Mouse (Mus musculus): ENCODE results near the gene Cars2. TPM values are rescaled to one million over a fixed set of nuclear protein-coding genes. Genes with fewer than 3 reads are reported as not detected.
"Not testable (repeated sequence)": the region's sequence is repeated elsewhere in the genome, so short reads cannot be mapped to it uniquely, and the experiment has no call there.

The Cars2 gene
- total RNA-seq, 1 experiment from 2014 or later, result 18.3 TPM

DNA sequence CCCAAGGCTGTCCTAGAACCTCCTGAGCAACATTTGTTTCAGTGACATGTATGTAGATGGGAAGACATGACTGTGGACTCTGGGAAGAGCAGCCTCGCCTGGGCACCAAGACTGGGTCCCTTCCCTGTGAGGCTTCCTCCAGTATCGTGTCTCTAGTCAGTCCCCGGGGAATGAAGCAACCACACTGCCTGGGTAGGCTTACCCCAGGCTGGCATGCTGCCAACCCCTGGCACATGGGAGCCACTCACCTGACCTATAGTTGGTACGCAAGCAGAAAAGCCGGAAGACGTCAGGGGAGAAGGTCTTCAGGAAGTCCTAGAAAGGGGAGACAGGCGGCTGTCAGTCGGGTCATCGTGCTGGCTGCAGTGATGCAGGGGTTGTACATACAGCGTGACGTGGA lies 31.9 kb downstream of the Cars2 start:
- no peak for ATAC-seq (replicated peaks; ENCODE audit: insufficient number of reproducible peaks, low FRiP score, low TSS enrichment, poor library complexity, severe bottlenecking)

DNA sequence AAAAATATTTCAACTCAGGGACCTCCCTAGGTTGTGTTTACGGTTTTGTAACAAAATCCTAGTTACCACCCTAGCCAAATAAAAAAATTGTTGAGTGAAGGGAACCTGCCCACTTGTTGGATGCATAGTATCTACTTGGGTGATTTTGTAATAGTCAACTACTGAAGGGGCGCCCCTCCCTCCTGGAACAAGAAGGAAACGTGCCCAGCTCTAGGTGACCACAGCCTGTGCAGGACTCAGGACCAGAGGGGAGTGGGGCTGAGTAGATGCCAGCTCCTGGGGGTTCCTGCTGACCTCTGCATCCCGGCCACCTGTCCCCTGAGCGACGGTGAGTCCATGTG lies 32.6 kb downstream of the Cars2 start:
- ATAC-seq (replicated peaks; ENCODE audit: insufficient number of reproducible peaks, low FRiP score, low TSS enrichment, poor library complexity, severe bottlenecking), result no peak

DNA sequence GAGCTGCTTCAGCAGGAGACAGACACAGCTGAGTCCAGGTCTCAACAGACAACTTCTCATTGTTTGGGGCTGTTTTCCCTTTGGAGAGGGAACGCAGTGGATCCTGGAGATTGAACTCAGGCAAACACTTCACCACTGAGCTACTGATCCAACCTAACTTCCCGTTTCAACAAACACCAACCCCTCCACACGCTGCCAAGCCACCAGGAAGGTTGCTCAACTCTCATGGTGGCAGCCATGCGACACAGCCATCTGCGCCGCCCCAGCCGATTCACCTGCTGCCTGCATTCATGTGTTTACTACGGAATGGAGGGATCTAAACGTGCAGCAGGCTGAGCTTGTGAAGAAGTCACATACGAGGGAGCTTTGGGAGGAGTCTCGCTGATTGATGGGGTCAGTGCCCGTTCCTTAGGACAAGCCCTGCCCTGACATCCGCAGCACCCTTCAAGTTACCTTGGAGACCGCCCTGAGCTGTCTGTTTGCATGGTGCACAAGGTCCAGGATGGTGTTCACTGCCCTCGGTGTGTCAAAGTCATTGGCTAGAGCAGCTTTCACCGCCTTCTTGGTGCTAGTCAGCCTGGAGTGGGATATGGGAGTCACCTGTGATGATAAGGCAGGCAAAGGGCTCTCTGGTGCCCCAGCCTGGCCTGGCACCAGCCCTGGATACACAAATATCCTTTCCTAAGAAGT lies 33.1 kb downstream of the Cars2 start:
- ATAC-seq (replicated peaks; ENCODE audit: insufficient number of reproducible peaks, low FRiP score, low TSS enrichment, poor library complexity, severe bottlenecking), result no peak

DNA sequence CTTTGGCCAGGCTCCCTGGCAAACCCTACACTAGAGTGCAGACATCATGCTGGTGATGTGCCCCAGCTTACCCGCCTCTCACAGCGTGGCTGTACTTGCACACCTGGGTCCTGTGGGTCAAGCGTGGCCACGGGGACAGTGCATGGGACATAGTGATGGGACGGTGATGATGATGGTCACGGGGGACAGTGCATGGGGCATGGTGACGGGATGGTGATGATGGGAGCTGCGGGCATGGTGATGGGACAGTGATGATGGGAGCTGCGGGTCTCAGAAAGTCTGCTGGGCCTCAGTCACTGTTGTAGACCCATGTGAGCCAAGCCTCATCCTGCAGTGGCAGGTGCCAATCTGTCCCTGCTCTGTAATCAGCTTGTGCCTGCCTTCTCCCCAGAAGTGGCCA lies 34.3 kb downstream of the Cars2 start:
- no peak for ATAC-seq (replicated peaks; ENCODE audit: insufficient number of reproducible peaks, low FRiP score, low TSS enrichment, poor library complexity, severe bottlenecking)

DNA sequence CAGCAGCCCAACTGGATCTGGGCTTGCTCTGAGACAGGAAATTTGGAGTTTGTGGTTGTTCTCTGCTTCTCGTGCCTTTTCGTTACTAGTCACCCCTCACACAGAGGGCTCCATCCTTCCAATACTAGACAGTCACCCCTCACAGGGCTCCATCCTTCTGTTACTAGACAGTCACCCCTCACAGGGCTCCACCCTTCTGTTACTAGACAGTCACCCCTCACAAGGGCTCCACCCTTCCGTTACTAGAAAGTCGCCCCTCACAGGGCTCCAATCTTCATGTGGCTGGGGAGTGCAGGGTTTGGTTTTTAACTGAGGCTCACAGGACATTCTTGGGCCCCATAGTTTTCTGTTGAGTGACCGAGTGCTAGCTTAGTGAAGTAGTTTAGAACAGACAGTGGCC lies 37.3 kb downstream of the Cars2 start:
- ATAC-seq (replicated peaks; ENCODE audit: insufficient number of reproducible peaks, low FRiP score, low TSS enrichment, poor library complexity, severe bottlenecking), result no peak

DNA sequence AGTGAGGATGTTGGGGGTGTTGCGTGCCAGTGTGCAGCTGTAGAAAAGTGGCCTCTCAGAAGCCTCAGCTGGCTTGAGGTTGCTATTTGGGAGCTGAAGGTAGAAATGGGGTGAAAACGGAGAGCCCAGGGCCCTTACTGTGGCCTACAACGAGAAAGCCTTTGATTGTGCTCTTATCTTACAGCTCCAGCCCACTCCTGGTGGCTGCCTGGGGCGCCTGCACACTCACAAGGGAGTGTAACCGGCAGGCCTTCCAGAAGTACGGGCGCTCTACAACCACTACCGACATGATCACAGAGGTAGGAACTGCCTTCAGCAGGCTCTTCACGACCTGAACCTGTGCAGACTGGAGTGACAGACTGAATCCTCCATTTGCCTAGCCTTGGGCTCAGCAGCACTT lies 37.9 kb downstream of the Cars2 start:
- ATAC-seq (replicated peaks; ENCODE audit: insufficient number of reproducible peaks, low FRiP score, low TSS enrichment, poor library complexity, severe bottlenecking), result no peak

DNA sequence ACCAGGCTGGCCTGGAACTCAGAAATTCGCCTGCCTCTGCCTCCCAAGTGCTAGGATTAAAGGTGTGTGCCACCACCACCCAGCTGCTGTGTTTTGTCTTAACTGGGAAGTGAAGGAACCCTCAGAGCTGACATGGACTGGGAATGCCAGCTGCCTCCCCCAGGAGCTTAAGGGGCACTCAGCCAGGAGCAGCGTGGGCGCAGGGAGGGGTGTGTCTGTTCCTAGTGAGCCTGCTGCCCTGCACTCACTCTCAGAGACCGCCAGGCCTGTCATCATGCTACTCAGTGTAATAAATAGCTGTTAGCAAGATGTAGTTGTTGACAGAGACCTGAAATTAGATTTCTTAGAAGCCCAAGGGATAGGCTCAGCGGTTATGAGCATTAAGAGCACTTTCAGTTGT lies 39.6 kb downstream of the Cars2 start:
- no peak for ATAC-seq (replicated peaks; ENCODE audit: insufficient number of reproducible peaks, low FRiP score, low TSS enrichment, poor library complexity, severe bottlenecking)

DNA sequence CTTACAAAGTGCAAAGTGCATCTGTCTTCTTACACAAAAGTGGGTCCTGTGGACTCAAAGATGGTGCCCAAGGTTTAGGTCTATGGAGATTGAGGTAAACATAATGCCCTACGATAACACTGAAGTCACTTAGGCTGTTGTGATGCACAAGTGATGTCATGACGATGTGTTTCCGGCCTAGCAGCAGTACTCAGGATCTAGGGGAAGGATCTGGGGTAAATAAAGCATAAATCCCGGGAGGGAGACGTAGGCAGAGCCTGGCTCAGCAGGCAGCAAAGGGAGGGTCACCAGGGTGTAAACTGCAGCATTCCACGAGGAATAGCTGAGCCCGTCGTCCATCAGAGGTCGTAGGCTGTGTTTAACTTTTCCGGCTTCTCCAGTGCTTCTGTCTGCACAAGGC lies 41.7 kb downstream of the Cars2 start:
- no peak for ATAC-seq (replicated peaks; ENCODE audit: insufficient number of reproducible peaks, low FRiP score, low TSS enrichment, poor library complexity, severe bottlenecking)

DNA sequence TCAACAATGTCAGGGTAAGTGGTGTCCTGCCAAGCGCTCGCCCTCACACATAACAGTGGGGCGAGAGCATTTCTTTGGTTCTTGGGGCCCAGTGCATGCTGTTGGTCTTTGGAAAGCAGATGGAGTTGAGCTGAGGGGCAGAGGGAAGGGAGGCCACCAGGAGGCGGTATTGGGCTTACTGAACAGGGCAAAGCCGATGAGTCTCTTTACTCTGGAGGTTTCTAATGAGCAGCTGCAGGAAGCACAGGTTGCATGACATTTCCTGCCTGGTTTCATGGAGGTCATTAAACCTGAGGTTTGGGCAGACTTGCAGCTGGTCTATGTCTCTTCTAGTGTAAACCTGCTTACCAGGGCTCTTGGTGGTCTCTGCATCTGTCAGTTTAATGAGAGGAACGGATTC lies 43.8 kb downstream of the Cars2 start:
- ATAC-seq (replicated peaks; ENCODE audit: insufficient number of reproducible peaks, low FRiP score, low TSS enrichment, poor library complexity, severe bottlenecking), result no peak

DNA sequence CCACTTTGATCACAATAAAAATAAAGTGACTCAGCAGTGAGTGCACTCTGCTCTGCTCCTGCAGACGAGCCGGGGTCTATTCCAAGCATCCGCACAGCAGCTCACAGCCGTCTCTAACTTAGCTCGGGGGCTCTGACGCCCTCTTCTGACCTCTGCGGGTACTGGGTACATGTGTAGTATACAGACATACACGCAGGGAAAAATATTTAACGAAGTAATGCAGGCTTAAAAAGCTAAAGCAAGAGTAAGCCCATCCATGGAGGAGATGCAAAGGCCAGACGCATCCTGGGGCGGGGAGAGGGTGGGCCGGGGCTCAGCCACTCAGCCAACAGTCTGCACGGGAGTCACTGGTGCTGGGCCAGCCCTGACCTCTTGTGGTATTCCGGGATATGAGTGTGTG lies 44.5 kb downstream of the Cars2 start:
- no peak for ATAC-seq (replicated peaks; ENCODE audit: insufficient number of reproducible peaks, low FRiP score, low TSS enrichment, poor library complexity, severe bottlenecking)

DNA sequence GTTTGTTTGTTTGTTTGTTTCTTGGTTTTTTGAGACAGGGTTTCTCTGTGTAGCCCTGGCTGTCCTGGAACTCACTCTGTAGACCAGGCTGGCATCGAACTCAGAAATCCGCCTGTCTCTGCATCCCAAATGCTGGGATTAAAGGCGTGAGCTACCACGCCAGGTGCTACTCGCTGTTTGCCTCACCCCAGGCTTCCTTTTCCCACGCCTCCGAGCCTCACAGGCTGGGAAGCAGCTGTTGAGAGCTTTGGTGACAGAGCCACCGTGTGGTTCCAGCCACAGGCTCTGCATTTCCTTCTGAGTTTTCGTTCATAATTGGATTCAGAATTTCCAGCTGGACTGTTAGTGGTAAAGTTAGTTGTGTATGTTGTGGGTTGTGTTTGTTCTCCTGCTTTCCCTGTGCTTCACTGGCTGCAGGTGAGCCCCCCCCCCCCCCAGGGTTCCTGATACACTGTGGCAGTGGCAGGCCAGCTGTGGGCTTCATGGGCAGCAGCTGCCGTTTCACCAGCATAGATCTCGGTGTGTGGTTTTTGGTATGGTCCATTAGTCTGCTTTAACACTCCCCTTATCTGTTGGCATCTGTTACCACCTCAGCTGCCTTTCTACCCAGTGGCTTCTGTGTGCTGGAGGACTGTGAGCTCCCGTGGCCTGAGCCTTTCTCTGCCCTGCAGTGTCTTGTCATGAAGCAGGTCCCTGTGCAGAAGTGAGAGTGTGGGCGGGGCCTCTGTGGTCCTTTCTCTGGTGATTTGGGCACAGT lies 46.9 kb downstream of the Cars2 start:
- no peak for ATAC-seq (replicated peaks; ENCODE audit: insufficient number of reproducible peaks, low FRiP score, low TSS enrichment, poor library complexity, severe bottlenecking)

DNA sequence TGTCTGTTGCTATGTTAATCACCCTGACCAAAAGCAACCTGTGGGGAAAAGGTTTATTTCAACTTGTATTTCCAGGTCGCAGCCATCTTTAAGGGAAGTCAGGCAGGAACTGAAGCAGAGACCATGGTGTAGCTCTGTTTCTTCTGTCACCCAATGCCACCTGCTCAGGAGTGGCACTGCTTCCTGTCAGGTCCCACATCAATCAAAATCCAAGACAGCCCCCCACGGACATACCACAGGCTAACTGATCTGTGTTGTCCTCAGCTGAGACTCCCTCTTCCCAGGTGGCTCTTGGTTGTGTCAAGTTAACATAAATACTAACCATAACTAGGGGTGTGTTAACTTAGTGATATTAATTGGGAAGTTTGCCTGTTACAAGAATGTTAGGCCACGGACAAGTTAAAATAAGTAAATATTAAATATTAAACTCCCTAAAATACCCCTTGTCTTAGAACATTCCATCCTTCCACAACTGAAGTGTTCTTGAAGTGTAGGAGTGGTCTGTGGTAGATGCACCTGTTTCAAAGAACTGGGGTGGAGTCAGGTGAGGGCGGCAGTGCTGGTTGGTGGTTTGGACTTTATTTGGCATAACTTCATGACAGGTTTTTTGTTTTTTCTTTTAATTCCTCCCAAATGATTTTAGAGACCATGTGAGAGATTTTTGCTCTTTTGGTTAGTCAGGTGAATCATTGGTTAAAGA lies 51.6 kb downstream of the Cars2 start:
- no peak for ATAC-seq (replicated peaks; ENCODE audit: insufficient number of reproducible peaks, low FRiP score, low TSS enrichment, poor library complexity, severe bottlenecking)

DNA sequence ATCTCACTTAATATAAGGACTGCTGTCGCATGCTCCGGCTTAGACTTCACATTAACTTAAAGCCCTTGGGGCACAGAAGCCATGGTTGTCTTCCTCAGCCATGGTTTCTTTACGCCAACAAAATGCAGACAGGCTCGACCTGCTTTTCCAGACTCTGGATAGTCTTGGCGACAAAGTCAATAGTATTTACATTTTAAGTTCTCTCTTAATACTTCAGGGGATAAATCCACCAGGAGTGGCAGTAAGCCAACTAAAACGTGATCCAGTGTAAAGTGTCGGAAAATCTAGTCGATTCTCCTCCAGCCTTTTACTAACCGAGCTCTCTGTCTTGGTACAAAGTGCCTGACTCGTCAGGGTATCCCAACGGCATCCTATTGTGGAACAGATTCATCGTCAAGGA lies 52.3 kb downstream of the Cars2 start:
- no peak for ATAC-seq (replicated peaks; ENCODE audit: insufficient number of reproducible peaks, low FRiP score, low TSS enrichment, poor library complexity, severe bottlenecking)

DNA sequence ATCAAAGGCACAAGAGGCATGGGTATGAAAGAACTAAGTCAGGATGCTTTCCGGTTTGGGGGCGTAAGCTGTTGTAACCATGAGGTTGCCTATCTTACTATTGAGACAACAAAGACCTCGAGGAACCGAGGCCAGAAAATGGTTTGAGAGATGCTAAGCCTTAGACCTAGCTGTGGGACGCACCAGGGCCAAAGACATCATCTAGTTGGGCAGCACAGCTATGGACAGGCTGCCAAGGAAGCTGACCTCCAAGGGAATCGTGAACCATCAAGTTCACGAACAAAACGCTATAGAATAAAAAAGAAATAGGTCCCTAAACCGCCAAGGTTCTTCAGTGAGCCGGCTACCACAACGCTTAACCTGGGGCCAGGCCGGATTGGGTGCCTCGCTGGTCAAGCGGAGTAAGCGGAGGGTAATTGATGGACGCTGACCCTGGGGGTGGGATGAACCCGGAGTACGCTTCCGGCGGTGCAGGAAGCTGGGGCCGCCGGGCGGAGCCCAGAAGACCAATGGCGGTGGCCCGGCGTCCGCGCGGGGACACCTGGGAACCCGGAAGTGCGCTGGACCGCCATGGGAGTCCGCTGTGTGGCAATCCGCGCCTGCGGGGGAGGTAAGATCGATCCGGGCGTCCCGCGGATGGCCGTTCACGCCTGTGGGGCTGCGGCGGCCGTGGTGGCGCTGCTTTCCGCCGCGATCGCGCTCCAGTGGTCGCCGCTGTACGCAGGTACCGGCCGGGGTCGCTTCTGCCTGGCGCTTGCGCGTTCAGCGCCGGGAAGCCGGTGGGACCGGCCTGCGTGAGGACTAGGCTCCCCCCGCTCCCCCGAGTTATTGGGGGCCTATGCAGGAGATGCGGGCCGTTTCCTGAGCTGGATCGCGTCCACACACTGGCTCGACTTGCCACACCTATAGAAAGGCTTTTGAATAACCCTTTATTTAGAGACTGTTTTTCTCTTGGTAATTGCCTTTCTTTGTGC lies 53.3 kb downstream of the Cars2 start, which contains the start of gene Naxd:
TSS of gene Naxd (plus strand) at position 490 of the 974 bp plus-strand sequence.
- peak; percentile 96 for ATAC-seq (replicated peaks; ENCODE audit: insufficient number of reproducible peaks, low FRiP score, low TSS enrichment, poor library complexity, severe bottlenecking)

DNA sequence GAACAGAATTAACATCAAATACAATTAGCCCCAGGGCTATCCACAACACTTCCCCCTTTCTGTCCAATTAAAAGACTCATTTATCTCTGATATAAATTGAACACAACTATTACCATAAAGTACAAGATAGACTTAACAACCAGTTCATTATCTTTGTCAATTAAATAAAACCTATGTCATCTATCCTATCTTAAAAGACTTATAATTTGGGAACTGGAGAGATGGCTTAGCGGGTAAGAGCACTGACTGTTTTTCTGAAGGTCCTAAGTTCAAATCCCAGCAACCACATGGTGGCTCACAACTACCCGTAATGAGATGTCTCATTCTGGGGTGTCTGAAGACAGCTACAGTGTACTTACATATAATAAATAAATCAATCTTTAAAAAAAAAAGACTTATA lies 58.2 kb downstream of the Cars2 start:
- ATAC-seq (replicated peaks; ENCODE audit: insufficient number of reproducible peaks, low FRiP score, low TSS enrichment, poor library complexity, severe bottlenecking), result not testable (repeated sequence)

DNA sequence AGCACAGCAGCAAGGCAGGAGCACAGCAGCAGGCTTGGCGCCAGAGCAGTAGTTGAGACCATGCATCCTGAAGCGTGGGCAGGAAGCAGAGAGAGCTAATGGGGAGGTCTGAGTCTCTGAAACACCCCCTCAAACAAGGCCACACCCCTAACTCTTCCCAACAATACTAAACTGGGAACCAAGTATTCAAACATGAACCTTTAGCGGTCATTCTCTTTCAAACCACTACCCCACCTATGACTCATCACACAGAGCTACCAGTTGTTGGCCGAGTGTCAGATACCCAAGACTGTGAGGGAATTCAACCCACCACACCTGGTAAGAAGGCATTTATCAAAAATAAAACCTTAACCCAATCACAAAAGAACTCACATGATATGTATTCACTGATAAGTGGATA lies 63.4 kb downstream of the Cars2 start:
- no peak for ATAC-seq (replicated peaks; ENCODE audit: insufficient number of reproducible peaks, low FRiP score, low TSS enrichment, poor library complexity, severe bottlenecking)

DNA sequence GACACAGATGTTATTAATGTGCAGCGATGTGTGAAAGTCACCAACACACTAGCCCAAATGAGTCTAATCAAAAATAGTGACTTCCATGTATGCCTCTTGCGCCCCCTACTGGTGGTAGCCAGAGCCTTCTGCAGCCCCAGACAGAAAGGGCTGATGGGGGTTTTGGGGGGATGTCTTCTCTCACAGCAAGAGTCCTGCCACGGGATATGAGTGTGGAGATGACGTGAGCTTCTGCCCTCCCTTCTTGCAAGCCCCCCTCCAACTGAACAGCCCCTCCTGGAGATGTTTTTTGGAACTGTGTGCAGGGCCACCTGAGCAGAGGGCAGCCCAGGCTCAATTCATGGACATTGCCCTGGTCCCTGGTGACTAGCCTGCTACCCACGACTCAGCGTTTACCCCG lies 64.4 kb downstream of the Cars2 start:
- 0 out of 2 replicates have a peak, but pooled peaks have one; percentile 64 for ATAC-seq (replicated peaks; ENCODE audit: insufficient number of reproducible peaks, low FRiP score, low TSS enrichment, poor library complexity, severe bottlenecking)

DNA sequence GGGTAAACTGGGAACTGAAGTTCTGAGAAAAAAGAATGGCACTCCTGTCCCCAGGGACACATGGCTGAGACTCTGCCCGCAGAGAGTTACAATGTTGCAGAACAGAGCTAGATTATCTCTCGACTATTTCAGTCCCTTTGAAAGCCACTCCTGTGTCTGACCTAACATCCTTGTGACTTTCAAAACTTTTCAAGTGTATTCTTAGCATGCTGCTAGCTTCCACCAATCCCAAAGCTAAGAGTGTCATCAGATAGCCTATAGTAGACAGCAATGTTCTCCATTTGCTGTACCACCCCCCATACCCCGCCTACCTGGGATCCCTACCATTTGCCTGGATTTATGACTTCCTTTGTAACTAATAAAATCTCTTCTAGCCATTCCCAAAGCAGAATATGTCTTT lies 68.0 kb downstream of the Cars2 start:
- ATAC-seq (replicated peaks; ENCODE audit: insufficient number of reproducible peaks, low FRiP score, low TSS enrichment, poor library complexity, severe bottlenecking), result no peak

DNA sequence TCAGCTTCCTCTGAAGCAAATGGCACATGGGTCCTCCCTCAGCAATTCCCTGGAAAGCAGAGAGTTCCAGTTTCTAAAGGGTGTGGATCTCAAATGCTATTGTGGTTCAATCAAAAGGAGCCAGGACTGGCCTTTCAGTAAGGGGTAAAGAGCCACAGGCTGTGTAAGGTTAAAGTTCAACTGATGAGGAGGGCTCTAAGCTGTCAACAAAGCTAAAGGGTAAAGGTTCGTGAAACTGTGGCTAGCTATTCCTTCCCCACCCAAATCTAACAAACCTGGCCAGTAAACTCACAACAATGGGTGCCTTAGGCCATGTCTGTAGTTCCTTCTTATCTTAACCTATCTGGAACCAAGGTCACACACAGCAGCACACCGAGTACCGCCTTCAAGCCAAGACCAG lies 68.7 kb downstream of the Cars2 start:
- no peak for ATAC-seq (replicated peaks; ENCODE audit: insufficient number of reproducible peaks, low FRiP score, low TSS enrichment, poor library complexity, severe bottlenecking)
